Mouse (Mus musculus) cerebellum, adult 11 months (tissue): ENCODE results near the gene Nsmce1.
"Not testable (repeated sequence)": the region's sequence is repeated elsewhere in the genome, so short reads cannot be mapped to it uniquely, and the experiment has no call there.

ENCODE experiments used
- DNase-seq: peaks from one replicate; pipeline ENCODE4 v3.0.0; 2022

The Nsmce1 gene

DNA sequence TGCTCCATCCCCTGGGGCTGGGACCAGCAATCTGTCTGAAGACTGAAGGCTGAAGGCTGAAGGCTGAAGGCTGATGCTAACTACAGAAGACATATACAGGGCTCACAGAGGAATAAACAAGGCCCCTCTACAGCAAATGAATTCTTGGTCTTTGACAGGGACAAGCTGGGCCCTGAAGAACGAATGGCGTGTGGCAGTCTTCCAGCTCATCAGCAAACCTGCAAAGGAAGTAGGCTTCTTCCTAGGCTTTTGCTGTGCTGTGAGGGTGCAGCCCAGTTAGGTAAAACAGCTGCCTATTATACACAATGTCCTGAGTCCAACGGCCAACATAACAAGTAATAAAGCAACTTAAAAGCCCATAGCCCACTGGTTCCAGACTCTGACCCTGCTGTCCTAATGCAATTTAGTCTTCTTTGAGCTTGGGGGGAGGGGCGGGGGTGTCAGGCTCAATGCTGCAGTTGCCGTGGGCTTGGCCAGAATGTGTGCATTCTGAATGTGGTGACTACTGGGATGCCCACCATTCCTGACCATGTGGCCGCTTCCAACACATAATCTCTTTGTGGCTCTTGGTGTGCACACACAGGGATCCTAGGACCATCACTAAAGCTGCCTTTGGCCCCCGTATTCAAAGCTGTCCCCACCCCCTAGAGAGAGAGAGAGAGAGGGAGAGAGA, 61.1 kb downstream of the Nsmce1 start:
- DNase-seq, result no peak

DNA sequence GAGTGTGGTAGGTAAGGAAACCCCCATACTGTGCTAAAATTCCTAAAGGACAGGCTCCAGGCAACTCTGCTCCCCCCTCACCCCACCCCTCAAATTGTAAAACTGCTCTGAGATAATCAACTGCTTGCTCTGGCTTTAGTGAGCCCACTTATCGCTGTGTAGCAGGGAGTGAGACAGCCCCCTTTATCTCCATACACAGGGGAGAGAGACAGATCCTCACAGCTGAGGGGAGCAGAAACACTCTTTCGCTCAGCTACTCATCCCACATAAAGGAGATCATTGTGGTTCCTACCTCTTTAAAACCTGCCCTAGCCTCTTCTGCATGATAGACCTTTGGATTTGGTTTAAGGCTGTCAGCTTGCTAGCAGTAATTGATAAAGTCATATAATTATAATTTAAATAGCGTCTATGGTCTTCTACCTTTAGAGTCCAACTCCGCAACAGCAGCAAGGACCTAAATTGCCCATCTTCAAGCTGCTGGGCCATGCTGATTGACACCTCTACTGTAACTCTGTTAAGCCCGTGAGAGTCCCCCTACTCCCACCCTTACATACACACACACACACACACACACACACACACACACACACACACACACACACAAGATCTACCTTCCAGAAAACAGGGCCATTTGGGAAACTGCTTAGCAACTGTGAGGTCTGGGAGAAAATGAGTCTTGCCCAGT, 62.4 kb downstream of the Nsmce1 start:
- not testable (repeated sequence) for DNase-seq

DNA sequence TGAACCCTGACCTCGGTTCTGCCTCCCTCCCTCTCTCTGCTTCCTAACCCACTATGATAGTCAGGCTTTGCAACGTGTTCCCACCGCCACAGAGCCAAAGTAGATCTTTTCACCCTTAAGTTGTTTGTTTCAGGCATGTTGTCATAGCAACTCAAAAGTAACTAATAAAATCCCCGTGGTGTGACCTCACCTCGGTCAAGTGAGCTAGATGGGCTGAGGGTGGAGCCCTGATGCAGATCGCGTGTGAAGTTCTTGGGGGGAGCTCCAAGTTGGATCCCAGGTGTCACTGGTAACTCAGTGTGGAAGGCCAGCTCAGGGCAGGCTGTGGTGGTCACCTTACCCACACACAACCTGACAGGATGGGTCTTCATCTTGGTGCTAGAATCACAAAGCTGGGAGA, 63.0 kb downstream of the Nsmce1 start:
- DNase-seq, result no peak

DNA sequence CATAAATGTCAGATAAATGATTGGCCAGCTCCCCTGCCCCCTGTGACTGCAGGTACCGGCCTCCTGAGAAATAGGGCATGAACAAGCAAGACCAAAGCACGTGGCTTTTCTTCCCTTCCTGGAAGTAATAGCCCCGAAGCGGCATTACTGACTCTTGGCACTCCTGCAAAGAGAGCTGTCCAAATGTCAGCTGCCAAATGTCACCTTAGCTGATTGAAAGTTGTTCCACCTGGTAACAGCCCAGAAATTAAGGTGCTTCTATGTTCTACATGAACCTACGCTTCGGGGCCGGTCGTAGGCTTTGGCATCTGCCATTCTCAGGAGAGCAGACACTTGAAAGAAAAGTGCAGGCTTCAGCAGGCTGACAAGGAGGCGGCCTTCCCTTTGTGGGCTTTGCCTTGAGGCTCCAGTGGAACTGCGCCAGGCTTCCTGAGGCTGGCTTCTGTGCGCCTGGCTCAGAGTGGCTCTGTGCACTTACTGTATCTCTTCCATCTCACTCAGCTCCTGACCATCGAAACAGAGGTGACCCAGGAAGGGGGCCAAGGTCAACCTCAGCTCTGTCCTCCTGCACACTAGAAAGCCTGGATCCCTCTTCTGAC, 63.8 kb downstream of the Nsmce1 start:
- peak; percentile 71 for DNase-seq

DNA sequence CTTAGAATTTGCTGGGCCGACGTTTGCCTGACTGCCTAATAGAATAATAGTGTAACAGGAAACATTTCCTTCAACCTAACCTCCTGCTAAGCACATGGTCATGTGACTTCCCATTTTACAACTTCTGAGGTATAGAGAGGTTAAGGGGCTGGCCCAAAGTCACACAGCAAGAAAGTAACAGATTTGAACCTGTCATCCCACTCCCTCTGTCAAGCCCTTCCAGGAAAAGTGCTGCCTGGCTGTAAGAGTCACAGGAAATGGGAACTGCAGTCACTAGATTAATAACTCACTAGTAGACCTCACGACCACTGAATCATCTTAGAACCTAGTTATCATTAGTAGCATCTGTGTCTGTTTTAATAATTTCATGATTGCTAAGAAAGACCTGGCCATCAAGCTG, 68.3 kb downstream of the Nsmce1 start:
- DNase-seq, result no peak

DNA sequence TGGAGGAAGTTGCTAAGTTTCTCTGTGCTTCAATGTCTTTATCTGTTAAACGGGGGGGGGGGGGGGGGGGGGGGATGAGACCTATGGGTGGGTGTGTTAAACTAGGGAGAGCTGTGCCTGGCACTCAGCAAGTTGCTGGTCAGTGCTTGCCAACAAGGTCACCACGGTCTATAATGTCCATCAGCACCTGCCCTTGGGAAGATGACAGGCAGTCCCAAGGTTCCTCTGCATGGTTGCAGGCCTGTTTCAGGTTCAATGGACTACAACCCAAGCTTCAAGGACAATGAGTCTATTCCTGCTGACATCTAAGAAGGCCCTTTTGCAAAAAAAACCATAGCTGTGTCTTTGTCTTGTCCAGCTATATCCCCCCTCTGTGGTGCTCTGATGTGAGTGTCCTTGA, 69.5 kb downstream of the Nsmce1 start:
- no peak for DNase-seq

DNA sequence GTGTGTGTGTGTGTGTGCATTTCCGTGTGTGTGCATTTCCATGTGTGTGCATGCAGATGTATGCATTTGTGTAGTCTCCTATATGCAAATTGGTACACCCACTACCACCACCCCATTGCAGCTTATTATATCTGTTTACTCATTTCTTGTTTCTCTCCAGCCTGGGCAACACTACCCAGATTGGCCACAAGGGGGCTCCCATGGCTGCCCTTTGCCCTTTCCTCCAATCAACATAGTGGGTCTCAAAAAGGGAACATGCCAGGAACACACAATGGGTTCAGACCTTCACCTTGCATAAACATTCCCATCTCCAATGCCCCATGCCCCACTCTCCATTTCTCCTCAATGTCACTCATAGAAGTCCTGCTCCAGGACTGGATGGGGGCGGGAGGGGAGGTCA, 71.2 kb downstream of the Nsmce1 start:
- no peak for DNase-seq

DNA sequence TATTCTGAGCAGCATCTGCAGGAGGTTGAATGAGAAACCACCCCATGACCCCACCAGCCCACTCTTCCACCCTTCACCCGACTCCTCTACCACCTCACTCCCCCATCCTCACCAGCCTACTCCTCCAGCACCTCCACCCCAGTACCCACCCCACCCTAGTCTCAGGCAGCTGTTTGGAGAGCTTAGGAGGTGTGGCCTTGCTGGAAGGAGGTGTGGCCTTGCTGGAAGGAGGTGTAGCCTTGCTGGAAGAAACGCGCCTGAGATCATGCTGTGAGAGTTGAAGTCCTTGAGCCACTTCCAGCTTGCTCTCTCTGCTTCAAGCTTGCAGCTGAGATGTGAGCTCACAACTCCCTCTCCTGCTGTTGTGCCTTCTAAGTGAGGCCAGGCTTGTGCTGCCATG, 73.0 kb downstream of the Nsmce1 start:
- no peak for DNase-seq
